In the genomic region with DNA sequence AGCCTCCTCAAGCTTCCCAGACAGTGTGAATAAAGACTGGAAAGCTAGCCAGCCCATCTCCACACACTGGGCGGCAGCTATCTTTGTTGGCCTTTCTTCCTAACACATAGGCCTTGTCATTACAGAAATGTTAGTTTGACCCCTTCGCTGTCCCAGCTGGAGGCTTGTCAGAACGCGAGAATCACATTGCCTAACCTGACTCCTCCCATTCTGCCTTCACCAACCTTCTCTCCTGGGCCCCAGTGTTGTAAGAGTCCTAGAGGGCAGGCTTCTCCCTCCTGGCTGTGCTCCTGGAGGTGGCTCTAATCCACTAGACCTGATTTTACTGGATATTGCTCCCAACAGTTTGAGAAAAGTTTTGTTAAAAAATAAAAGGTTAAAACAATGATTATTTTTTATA, we compare ENCODE assay signal across 10 mouse cellular contexts. TPM values are rescaled to one million over a fixed set of nuclear protein-coding genes. Genes with fewer than 3 reads are reported as not detected.
DNase-seq lines count a peak whose midpoint lies in the region; ATAC-seq and TF ChIP-seq lines count a peak whose summit lies in the region.
"Had no signal": no experiment of that assay in that cellular context is flagged by ENCODE, and none has a peak within 500 bp of the region (broad histone marks: within the 10 kb centered on the region; RNA-seq: fewer than 3 reads in every experiment).

No protein-coding gene starts in this region.

- TF ChIP-seq CTCF in liver, postnatal 0 days (IDR thresholded peaks at IDR 0.05; ENCODE audit: low read depth) = 0 out of 2 replicates have a peak, but pooled peaks have one; percentile 10

- H3K4me2 ChIP-seq in kidney, embryonic 14.5 days (replicated peaks; ENCODE audit: low read depth, low read length) = no peak overlapping the region
- H3K4me2 ChIP-seq in liver, postnatal 0 days (ENCODE audit: low read depth, low read length) = no peak overlapping the region
- H3K4me2 ChIP-seq: forebrain, embryonic 15.5 days had no signal

- H3K9ac ChIP-seq in kidney, embryonic 14.5 days (ENCODE audit: low read depth, low read length) = no peak overlapping the region
- no peak overlapping the region for H3K9ac ChIP-seq in liver, postnatal 0 days (replicated peaks)
- H3K9ac ChIP-seq: forebrain, embryonic 15.5 days had no signal

- H3K36me3 ChIP-seq in kidney, embryonic 14.5 days (ENCODE audit: control insufficient read depth, insufficient read depth, low read length) = no peaks in the 10 kb centered on the region
- H3K36me3 ChIP-seq in liver, postnatal 0 days (replicated peaks; ENCODE audit: insufficient read depth, low read length) = no peaks in the 10 kb centered on the region
- H3K36me3 ChIP-seq: forebrain, embryonic 15.5 days had no signal

- peak; percentile 16 for DNase-seq in kidney, adult 9 months
- peak; percentile 30 for DNase-seq in MN1 (ENCODE audit: low spot score)
- peak; percentile 48 to 55 for DNase-seq in adrenal gland, postnatal 36 days
- DNase-seq in liver, postnatal 0 days = peak; percentile 62
- DNase-seq in left cerebral cortex, postnatal 25 days (ENCODE audit: low spot score in 2 of 2) = no peak
- DNase-seq in thymus, postnatal 10 days (ENCODE audit: low spot score in 2 of 2) = no peak
- DNase-seq in gastrocnemius, postnatal 25 days = no peak
- DNase-seq: heart, adult 2 months had no signal

- H3K27ac ChIP-seq in kidney, embryonic 14.5 days (ENCODE audit: low read depth, low read length) = no peak overlapping the region
- peak overlapping the region; percentile 79 for H3K27ac ChIP-seq in liver, postnatal 0 days (ENCODE audit: low read depth)
- H3K27ac ChIP-seq: forebrain, embryonic 15.5 days; heart, adult 2 months had no signal

- 29% methylated on average over 4 of the region's 4 CpGs for WGBS in kidney, embryonic 14.5 days
- 27% methylated on average over 4 of the region's 4 CpGs for WGBS in liver, postnatal 0 days (ENCODE audit: insufficient replicate concordance)

- TF ChIP-seq EP300 in liver, postnatal 0 days (IDR thresholded peaks at IDR 0.05; ENCODE audit: low read depth) = peak; percentile 27; the same call in 1 of the 2 replicates

- no peaks in the 10 kb centered on the region for H3K9me3 ChIP-seq in kidney, embryonic 14.5 days (ENCODE audit: control insufficient read depth, low read length)
- no peaks in the 10 kb centered on the region for H3K9me3 ChIP-seq in liver, postnatal 0 days (ENCODE audit: low read length)
- H3K9me3 ChIP-seq: forebrain, embryonic 15.5 days had no signal

- no peak overlapping the region for H3K4me3 ChIP-seq in kidney, embryonic 14.5 days (ENCODE audit: low read length)
- no peak overlapping the region for H3K4me3 ChIP-seq in liver, postnatal 0 days (ENCODE audit: low read depth, low read length)
- H3K4me3 ChIP-seq: forebrain, embryonic 15.5 days; heart, adult 2 months had no signal

- no peak for ATAC-seq in kidney, embryonic 14.5 days (ENCODE audit: low FRiP score, low TSS enrichment)
- peak; percentile 84 for ATAC-seq in liver, postnatal 0 days
- ATAC-seq: forebrain, embryonic 15.5 days had no signal

- intact Hi-C loops in left cerebral cortex, postnatal 25 days (cut with DNase I) = no loop called here

- H3K27me3 ChIP-seq in kidney, embryonic 14.5 days (ENCODE audit: control insufficient read depth, insufficient read depth, low read length) = no peaks in the 10 kb centered on the region
- H3K27me3 ChIP-seq in liver, postnatal 0 days (ENCODE audit: insufficient read depth, low read length) = no peaks in the 10 kb centered on the region
- H3K27me3 ChIP-seq: forebrain, embryonic 15.5 days had no signal

- no peaks in the 10 kb centered on the region for H3K4me1 ChIP-seq in kidney, embryonic 14.5 days (ENCODE audit: control insufficient read depth, insufficient read depth, low read length)
- peaks cover 16% of the 10 kb centered on the region for H3K4me1 ChIP-seq in liver, postnatal 0 days (ENCODE audit: insufficient read depth)

RNA-seq across cellular contexts. Expression of a gene that starts 1.4 kb away (rescaled TPM):
- polyA plus RNA-seq in kidney, embryonic 14.5 days (2014; fragmentation: Nextera tagmentation; extraction: Ambion mirVana) = 20.3 and 22.3 TPM in 2 replicates
- total RNA-seq in adrenal gland, postnatal 36 days (2021) = 100 to 1,000 TPM in 1 of 2 experiments, 10 to 100 TPM in 1; 61.2 to 336 TPM
- polyA plus RNA-seq in liver, postnatal 0 days (2015; fragmentation: Nextera tagmentation; extraction: Ambion mirVana) = 42.3 and 43.5 TPM in 2 replicates
- total RNA-seq in left cerebral cortex, postnatal 25 days (2021) = under 1 TPM; 0.76 to 0.89 TPM
- 1 to 10 TPM; 4.3 to 9.5 TPM for total RNA-seq in gastrocnemius, postnatal 25 days (2021)

Comparison
In these comparisons a context has a peak if more than half of its experiments do, and no peak if none do; other contexts are left out.
1. DNase-seq: peak in kidney, adult 9 months (single experiment), MN1 (single experiment), adrenal gland, postnatal 36 days (2 of 2) and liver, postnatal 0 days (single experiment); none in left cerebral cortex, postnatal 25 days (0 of 2), thymus, postnatal 10 days (0 of 2) and gastrocnemius, postnatal 25 days (single experiment).
2. RNA of a gene that starts 1.4 kb away (total RNA-seq): 61.2 to 336 TPM in adrenal gland, postnatal 36 days; 4.3 to 9.5 TPM in gastrocnemius, postnatal 25 days and 0.76 to 0.89 TPM in left cerebral cortex, postnatal 25 days; every median in the first group is over 4 times any median in the second.